Mouse (Mus musculus) bone marrow, adult 2 months (tissue): ENCODE data around the gene Rasa4. TPM values are rescaled to one million over a fixed set of nuclear protein-coding genes. Genes with fewer than 3 reads are reported as not detected.
A peak's percentile ranks its signal among the peaks of the same experiment; 100 is the strongest.

Experiments used
- H3K27ac ChIP-seq: fragments of 200-500 bp; 2 replicates; pipeline ENCODE4 v1.5.1; 2012; ENCODE audit warnings: low read depth, mild to moderate bottlenecking, control low read depth, inconsistent platforms, low read length; ENCODE audit not compliant: control insufficient read depth, poor library complexity, insufficient read depth
- H3K4me1 ChIP-seq: fragments of 200-500 bp; 2 replicates; pipeline ENCODE4 v1.6.1; 2011; ENCODE audit warnings: low read length; ENCODE audit not compliant: control insufficient read depth, insufficient read depth
- H3K4me3 ChIP-seq: fragments of 200-500 bp; replicated peaks from 2 replicates; pipeline ENCODE3; 2011; ENCODE audit warnings: mild to moderate bottlenecking, low read depth, low read length, control low read depth; ENCODE audit not compliant: control insufficient read depth
- CTCF ChIP-seq: fragments of 200-500 bp; IDR thresholded peaks from 2 replicates; pipeline ENCODE4 v1.5.1; 2011; ENCODE audit warnings: low read length, control low read depth; ENCODE audit not compliant: control insufficient read depth, insufficient read depth
- POLR2A ChIP-seq: fragments of 200-500 bp; IDR thresholded peaks from 2 replicates; pipeline ENCODE4 v1.6.1; 2011; ENCODE audit warnings: low read depth, mild to moderate bottlenecking, control low read depth, low read length, borderline replicate concordance; ENCODE audit not compliant: control insufficient read depth
- WGBS: fragments of 180-500 bp; shearing (Covaris S2); methylation state at CpG from one replicate; pipeline ENCODE4 v1.1.7; 2018; 5-methylcytosine and 5-hydroxymethylcytosine counted together
- polyA plus RNA-seq: library from polyadenylated mRNA; stranded (reverse); fragments of >200 nt; gene quantifications from 2 replicates; pipeline ENCODE4 v1.2.4, GENCODE M21; 2011; ENCODE audit warnings: low replicate concordance; ENCODE audit not compliant: missing spikeins, insufficient read depth, insufficient read length

Gene Rasa4
- polyA plus RNA-seq = 16.7 and 31.3 TPM in 2 replicates

DNA sequence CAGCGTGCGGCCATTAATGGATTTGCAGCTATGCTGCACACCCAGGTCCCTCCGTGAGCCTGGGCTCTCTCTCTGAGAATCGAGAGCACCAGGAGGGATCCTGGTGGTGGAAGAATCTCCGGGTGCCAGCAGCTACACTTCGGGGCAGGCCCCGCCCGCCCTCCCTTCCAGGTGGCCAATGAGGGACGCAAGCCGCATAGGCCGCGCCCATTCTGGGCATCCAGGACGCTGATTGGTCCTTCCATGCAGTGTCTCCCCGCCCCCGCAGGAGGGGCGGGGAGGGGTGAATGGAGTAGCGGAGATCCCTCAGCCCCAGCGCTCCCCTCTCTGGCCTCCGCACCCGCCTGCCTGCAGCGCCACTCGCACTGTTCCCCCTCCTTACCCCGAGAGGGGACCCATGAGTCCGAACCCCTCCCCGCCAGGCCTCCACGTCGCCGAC is at the start of gene Rasa4:
Gene Rasa4 (plus strand): TSS at position 248 of the 439 bp plus-strand sequence.
- H3K27ac ChIP-seq = peak within 1 kb of the TSS; percentile 31
- TF ChIP-seq POLR2A = peak; percentile 54; the same call in 1 of the 2 replicates
- 0 out of 2 replicates have a peak, but pooled peaks have one; percentile 3 for TF ChIP-seq CTCF
- 0% methylated on average over 28 of the region's 28 CpGs for WGBS
- peak within 1 kb of the TSS; percentile 74 for H3K4me3 ChIP-seq
- no peaks in the 10 kb centered on the region; the same call in 1 of the 2 replicates for H3K4me1 ChIP-seq

DNA sequence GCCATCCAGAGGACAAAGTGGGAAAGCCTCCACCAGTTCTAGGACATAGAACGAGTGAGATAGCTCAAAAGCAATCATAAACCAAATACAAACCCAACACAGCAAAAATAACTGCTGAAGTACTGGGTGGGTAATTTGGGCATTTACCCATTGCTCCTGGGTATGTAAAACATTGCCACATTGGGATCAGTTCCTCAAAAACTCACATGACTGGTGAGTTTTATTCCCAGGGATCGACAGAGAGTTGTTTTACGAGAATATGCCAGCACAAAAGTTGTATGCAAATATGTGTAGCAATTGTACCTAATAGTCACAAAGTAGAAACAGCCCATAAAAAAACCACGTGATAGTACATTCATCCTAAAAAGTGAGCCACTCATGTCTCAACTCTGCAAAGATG is 48.8 kb upstream of the Rasa4 start:
- H3K4me1 ChIP-seq = peaks cover 3% of the 10 kb centered on the region; the same call in 1 of the 2 replicates
- 41% methylated on average over 4 of the region's 4 CpGs for WGBS
- 0 out of 2 replicates have a peak overlapping the region, but pooled peaks have one; percentile 14 for H3K27ac ChIP-seq
- no peak overlapping the region for H3K4me3 ChIP-seq
- TF ChIP-seq CTCF = no peak
- no peak for TF ChIP-seq POLR2A

DNA sequence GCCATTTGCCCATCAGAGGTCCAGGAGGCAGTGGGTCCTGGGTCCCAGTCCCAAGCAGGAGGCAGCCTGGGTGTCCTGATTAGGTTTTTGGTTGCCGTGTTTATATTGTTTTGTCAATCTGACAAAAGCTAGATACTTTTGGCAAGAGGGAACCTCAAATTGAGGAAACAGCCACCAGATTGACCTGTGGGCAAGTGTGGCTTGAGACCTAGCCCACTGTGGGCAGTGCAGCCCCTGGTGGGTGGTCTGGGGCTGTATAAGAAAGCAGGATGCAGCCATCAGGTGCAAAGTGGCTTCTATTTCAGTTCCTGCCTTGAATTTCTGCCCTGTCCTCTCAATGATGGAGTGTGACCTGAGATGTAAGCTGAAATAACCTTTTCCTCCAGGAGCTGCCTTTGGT is 48.4 kb upstream of the Rasa4 start:
- H3K27ac ChIP-seq = 0 out of 2 replicates have a peak overlapping the region, but pooled peaks have one; percentile 14
- 35% methylated on average over 1 of the region's 1 CpGs for WGBS

DNA sequence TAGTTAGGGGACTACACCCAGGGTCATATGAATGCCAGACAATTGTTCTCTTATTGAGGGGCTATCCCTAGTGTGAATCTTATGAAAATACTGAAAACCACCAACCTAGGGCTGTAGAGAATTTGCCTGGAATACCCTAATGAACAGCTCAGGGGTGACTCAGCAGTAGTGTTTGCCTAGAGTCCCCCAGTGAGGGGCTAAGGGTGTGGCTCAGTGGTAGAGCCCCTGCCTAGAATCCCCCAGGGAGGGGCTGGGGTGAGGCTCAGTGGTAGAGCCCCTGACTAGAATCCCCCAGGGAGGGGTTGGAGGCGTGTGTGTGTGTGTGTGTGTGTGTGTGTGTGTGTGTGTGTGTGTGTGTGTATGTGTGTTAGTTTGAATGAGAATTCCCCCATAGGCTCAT is 47.0 kb upstream of the Rasa4 start:
- Histone ChIP-seq H3K4me3 (no peak overlapping the region), H3K4me1 (peaks cover 3% of the 10 kb centered on the region; the same call in 1 of the 2 replicates), H3K27ac (no peak overlapping the region)
- 63% methylated on average over 1 of the region's 1 CpGs for WGBS
- TF ChIP-seq POLR2A (no peak), CTCF (no peak)

More for the DNA sequence above, 48.4 kb upstream of the Rasa4 start:
- Histone ChIP-seq H3K4me3 (no peak overlapping the region), H3K4me1 (peaks cover 3% of the 10 kb centered on the region; the same call in 1 of the 2 replicates)
- TF ChIP-seq POLR2A (no peak), CTCF (no peak)

DNA sequence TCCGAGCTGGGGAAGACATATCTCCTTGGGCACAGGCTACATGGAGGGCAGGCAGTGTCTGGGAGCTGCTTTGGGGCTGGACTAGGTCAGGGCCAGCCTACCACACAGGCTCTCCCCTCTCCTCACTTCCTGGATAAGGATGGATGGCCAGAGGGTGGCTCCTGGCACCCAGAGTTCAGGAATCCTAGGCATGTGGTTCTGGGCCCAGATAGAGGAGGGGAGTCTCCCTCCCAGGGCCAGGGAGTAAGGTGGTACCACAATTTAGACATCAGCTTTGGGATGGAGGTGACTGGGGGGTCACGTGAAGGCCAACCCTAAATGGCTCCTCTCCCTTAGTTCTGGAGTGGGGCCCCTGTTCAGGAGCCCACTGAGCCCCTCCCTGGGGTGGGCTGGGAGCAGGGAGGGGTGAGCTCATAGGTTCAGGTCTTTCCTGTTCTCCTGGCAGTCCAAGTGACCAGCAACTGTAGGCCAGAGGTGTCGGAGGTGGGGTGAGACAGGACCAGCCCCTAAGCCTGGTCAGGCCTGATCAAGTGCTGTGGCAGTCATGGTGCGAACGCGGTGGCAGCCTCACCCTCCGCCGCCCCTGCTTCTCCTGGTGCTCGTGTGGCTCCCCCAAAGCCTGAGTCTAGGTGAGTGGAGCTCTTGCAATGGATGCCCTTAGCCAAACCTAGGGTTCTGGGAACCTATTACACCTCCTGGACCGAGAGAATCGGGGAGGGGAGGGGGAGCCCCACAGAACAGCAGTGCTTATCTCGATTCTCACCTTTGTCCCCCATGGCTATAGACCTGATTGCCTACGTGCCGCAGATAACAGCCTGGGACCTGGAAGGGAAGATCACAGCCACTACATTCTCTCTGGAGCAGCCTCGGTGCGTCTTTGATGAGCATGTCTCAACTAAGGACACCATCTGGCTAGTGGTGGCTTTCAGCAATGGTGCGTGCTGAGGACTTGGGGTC is 45.2 kb upstream of the Rasa4 start, which contains the start of gene Upk3b:
Gene Upk3b (plus strand): TSS at position 239 of the 957 bp plus-strand sequence.
- peaks cover 3% of the 10 kb centered on the region; the same call in 1 of the 2 replicates for H3K4me1 ChIP-seq
- no peak within 1 kb of the TSS for H3K4me3 ChIP-seq
- TF ChIP-seq CTCF = no peak
- no peak for TF ChIP-seq POLR2A
- WGBS = 82% methylated on average over 17 of the region's 17 CpGs
- no peak within 1 kb of the TSS for H3K27ac ChIP-seq

DNA sequence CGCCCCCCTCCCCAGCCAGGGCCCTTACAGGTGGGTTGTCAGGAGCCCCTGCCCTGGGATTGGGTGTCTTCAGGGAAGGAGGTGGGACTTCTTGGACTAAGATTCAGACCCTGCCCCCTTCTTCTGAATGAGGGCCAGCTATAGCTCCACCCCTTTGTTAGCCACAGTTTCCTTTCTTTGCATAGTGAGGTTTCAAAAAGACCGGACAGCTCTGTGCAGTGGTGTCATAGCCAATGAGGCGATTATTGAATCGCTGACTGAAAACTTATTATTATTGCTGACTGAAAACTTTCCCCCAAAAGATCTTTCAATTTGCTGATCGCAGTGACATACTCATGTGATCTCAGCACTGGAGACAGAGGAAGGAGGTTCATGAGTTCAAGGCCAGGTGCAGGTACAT is 43.5 kb upstream of the Rasa4 start:
- H3K27ac ChIP-seq = no peak overlapping the region
- 9% methylated on average over 5 of the region's 5 CpGs for WGBS
- peaks cover 2% of the 10 kb centered on the region; the same call in 1 of the 2 replicates for H3K4me1 ChIP-seq
- no peak overlapping the region for H3K4me3 ChIP-seq
- no peak for TF ChIP-seq CTCF

DNA sequence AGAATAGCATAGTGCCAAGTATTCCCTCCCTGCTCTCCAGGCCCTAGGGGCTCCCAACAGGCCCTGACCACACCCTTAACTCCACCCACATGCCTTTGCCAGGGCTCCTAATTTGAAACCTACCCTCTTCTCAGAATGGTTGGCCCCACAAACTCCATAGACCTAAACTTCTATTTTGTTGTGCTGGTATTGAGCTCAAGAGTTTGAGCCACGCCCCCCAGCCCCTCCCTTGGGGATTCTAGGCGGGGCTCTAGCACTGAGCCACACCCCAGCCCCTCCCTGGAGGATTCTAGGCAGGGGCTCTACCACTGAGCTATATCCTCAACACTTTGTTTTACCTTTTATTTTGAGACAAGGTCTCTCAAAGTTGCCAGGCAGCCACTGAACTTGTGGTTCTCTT is 42.5 kb upstream of the Rasa4 start:
- H3K27ac ChIP-seq = no peak overlapping the region
- H3K4me3 ChIP-seq = no peak overlapping the region
- TF ChIP-seq POLR2A (no peak), CTCF (no peak)
- 50% methylated on average over 2 of the region's 2 CpGs for WGBS
- no peaks in the 10 kb centered on the region for H3K4me1 ChIP-seq

DNA sequence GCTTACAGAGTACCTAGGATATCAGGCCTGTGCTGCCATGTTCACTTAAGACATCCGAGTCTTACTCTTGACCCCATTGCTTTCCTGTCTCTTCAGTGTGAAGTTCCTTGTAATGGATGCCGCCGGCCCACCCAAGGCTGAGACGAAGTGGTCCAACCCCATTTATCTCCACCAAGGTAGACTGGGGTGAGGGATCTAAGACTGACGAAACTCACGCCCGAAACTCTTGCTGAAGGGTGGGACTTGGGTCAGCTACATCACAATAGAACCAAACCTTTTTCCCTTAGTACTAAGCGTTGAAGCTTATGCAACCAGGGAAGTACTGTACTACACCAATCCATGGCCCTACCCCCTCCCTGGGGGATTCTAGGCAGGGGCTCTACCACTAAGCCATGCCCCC is 42.0 kb upstream of the Rasa4 start:
- Histone ChIP-seq H3K4me3 (no peak overlapping the region), H3K27ac (no peak overlapping the region), H3K4me1 (no peaks in the 10 kb centered on the region)
- 85% methylated on average over 8 of the region's 8 CpGs for WGBS
- no peak for TF ChIP-seq CTCF
- no peak for TF ChIP-seq POLR2A
